Mouse (Mus musculus) heart, postnatal 0 days (tissue): Measurements from ENCODE around the gene Pdhx.

Experiments used
- CTCF ChIP-seq: IDR thresholded peaks from 2 replicates; pipeline ENCODE4 v1.5.1; 2016; ENCODE audit warnings: antibody characterized with exemption, control low read depth, low read depth
- EP300 ChIP-seq: IDR thresholded peaks from 2 replicates; pipeline ENCODE4 v1.6.1; 2016; ENCODE audit warnings: antibody characterized with exemption, low read depth

- peak; percentile 29 for TF ChIP-seq CTCF
- no peak for TF ChIP-seq EP300
Measured at GRCm38 (mm10) chr2:103012782-103013575, 60.3 kb downstream of the Pdhx start.
